Mouse (Mus musculus): Measurements from ENCODE around the gene Ocel1. TPM values are rescaled to one million over a fixed set of nuclear protein-coding genes. Genes with fewer than 3 reads are reported as not detected.

Gene Ocel1
- total RNA-seq, 1 experiment from 2014 or later, result 14.6 TPM

GRCm38 (mm10) chr8:71395071-71395470 lies 24.0 kb downstream of the Ocel1 start:
- no peak for ATAC-seq (replicated peaks in 1 of 2; ENCODE audit: insufficient read depth in 1 of 2, low FRiP score in 2 of 2, low TSS enrichment in 1 of 2, low read depth in 1 of 2, poor library complexity in 2 of 2, severe bottlenecking in 2 of 2)

GRCm38 (mm10) chr8:71395629-71396028 lies 24.5 kb downstream of the Ocel1 start, which contains the start of gene Ushbp1:
Gene Ushbp1, minus strand, starts transcription at chr8:71395802.
- no peak for ATAC-seq (replicated peaks in 1 of 2; ENCODE audit: insufficient read depth in 1 of 2, low FRiP score in 2 of 2, low TSS enrichment in 1 of 2, low read depth in 1 of 2, poor library complexity in 2 of 2, severe bottlenecking in 2 of 2)

- ATAC-seq (replicated peaks in 1 of 2; ENCODE audit: insufficient read depth in 1 of 2, low FRiP score in 2 of 2, low TSS enrichment in 1 of 2, low read depth in 1 of 2, poor library complexity in 2 of 2, severe bottlenecking in 2 of 2), result peak; percentile 98
Observed at GRCm38 (mm10) chr8:71396639-71397305, 25.7 kb downstream of the Ocel1 start, which contains the start of gene Babam1. Gene Babam1, plus strand, starts transcription at chr8:71396861.

DNA sequence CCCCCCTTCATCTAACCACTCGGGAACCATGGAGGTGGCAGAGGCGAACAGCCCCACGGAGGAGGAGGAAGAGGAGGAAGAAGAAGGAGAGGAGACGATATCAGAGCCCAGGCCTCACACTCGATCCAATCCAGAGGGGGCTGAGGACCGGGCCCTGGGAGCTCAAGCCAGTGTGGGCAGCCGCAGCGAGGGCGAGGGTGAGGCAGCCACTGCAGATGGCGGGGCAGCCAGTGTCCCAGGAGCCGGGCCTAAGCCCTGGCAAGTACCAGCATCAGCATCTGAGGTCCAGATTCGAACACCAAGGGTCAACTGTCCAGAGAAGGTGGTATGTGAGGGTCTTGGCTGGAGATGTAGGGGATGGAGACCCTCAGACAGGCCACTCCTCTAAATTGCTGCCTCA lies 26.6 kb downstream of the Ocel1 start:
- ATAC-seq (replicated peaks in 1 of 2; ENCODE audit: insufficient read depth in 1 of 2, low FRiP score in 2 of 2, low TSS enrichment in 1 of 2, low read depth in 1 of 2, poor library complexity in 2 of 2, severe bottlenecking in 2 of 2), result no peak

DNA sequence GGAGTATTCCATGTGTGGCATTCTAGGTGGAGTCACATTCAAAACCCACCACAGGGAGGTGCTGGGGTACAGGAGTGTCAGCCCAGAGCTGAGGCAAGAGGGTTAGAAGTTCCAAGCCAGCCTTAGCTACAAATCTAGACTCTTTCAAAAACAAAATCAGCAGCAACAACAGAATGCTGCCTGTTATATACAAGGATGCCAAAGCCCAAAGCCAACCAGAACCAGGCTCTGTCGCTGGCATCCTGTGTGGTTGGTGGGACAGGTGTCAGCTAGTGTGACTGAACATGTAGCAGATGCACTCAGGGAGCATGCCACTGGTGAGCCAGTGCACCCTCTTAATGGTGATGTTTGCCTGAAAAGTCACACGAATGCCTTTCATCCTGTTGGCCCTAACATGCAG lies 29.7 kb downstream of the Ocel1 start:
- no peak for ATAC-seq (replicated peaks in 1 of 2; ENCODE audit: insufficient read depth in 1 of 2, low FRiP score in 2 of 2, low TSS enrichment in 1 of 2, low read depth in 1 of 2, poor library complexity in 2 of 2, severe bottlenecking in 2 of 2)

- no peak for ATAC-seq (replicated peaks in 1 of 2; ENCODE audit: insufficient read depth in 1 of 2, low FRiP score in 2 of 2, low TSS enrichment in 1 of 2, low read depth in 1 of 2, poor library complexity in 2 of 2, severe bottlenecking in 2 of 2)
Observed at GRCm38 (mm10) chr8:71401454-71401853, 30.4 kb downstream of the Ocel1 start.

DNA sequence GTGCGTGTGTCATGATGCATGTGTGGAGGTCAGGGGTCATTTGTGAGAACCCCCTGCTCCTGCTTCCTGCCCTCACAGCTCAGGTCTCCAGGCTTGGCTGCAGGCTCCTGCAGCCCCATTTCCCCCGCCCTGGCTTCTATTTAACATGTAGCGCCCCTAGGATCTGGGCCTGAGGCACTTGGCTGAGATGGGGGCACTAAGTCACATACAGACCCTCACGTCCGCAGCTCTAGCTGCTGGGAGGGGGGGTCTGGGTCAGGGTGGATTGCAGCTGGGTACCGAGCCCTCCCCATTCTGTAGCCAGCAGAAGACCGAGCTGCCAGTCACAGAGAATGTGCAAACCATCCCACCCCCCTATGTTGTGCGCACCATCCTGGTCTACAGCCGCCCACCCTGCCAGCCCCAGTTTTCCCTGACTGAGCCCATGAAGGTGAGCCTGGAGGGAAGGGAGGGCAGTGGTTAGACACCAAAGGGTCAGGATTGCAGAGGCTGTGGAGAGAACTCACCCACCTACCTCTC lies 31.4 kb downstream of the Ocel1 start:
- ATAC-seq (replicated peaks in 1 of 2; ENCODE audit: insufficient read depth in 1 of 2, low FRiP score in 2 of 2, low TSS enrichment in 1 of 2, low read depth in 1 of 2, poor library complexity in 2 of 2, severe bottlenecking in 2 of 2), result no peak

GRCm38 (mm10) chr8:71403107-71403885 lies 32.2 kb downstream of the Ocel1 start:
- ATAC-seq (replicated peaks in 1 of 2; ENCODE audit: insufficient read depth in 1 of 2, low FRiP score in 2 of 2, low TSS enrichment in 1 of 2, low read depth in 1 of 2, poor library complexity in 2 of 2, severe bottlenecking in 2 of 2), result no peak

DNA sequence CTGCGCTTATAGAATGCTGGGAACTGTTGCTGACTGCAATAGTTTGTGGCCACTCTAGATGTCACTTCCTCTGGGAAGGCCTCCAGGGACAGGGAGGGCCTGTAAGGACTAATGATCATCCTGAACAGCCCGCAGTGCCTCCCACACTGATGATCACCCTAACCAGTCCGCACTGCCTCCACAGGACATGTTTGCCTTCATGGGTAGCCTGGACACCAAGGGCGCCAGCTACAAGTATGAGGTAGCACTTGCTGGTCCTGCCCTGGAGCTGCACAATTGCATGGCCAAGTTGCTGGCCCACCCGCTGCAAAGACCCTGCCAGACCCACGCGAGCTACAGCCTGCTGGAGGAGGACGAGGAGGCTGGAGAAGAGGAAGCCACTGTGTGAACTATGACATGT lies 32.9 kb downstream of the Ocel1 start:
- no peak for ATAC-seq (replicated peaks in 1 of 2; ENCODE audit: insufficient read depth in 1 of 2, low FRiP score in 2 of 2, low TSS enrichment in 1 of 2, low read depth in 1 of 2, poor library complexity in 2 of 2, severe bottlenecking in 2 of 2)

DNA sequence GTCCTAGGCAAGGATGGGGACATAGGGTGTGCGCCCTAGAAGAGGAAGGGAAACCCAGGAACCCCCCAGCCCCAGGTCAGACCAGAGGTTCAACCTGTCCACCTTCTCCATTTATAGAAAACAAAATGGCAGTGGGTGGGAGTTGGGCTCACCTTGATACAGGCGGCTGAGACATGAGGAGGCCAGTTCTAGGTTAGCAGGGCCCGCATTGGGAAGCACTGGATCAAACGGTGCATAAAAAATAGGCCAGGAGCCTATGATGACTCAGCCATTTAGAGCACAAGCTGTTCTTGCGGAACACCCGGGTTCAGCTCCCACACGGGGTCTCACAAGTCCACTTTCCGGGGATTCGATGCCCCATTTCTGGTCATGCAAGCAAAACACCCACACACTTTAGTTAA lies 33.9 kb downstream of the Ocel1 start:
- ATAC-seq (replicated peaks in 1 of 2; ENCODE audit: insufficient read depth in 1 of 2, low FRiP score in 2 of 2, low TSS enrichment in 1 of 2, low read depth in 1 of 2, poor library complexity in 2 of 2, severe bottlenecking in 2 of 2), result no peak

DNA sequence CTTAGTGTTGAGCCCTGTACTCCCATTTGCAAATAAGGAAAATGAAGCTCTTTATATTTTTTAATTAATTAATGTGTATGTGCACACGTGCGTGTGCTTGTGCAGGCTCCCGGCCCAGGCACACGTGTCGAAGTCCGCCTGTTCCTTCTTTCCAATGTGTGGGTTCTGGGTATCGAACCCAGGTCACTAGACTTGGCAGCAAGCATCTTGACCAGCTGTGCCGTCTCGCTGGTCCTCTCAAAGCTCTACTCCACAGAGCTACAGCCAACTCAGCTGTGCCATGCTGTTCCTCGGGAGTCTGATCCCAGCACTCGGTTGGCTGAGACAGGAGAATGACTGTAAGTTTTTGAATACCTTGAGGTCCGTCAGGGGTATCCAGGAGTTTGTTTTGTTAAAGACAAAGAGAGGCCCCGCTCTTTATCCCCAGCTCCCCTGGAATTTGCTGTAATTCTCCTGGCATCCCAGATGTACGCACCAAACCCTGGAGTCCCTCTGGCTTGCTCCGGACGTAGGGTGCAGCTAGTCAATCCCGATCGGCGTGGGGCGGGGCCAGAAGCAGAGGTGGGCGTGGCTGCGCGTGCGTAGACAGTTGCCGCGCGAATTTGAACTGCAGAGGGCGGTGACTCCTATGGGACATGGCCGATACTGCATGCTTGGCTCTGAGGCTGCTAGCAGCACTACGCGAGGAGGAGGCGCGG lies 34.5 kb downstream of the Ocel1 start, which contains the start of gene Ankle1:
TSS of gene Ankle1 (plus strand) at position 610 of the 698 bp plus-strand sequence.
- ATAC-seq (replicated peaks in 1 of 2; ENCODE audit: insufficient read depth in 1 of 2, low FRiP score in 2 of 2, low TSS enrichment in 1 of 2, low read depth in 1 of 2, poor library complexity in 2 of 2, severe bottlenecking in 2 of 2), result peak; percentile 88 to 90

GRCm38 (mm10) chr8:71406099-71407015 lies 35.3 kb downstream of the Ocel1 start:
- peak; percentile 47 to 62 for ATAC-seq (replicated peaks in 1 of 2; ENCODE audit: insufficient read depth in 1 of 2, low FRiP score in 2 of 2, low TSS enrichment in 1 of 2, low read depth in 1 of 2, poor library complexity in 2 of 2, severe bottlenecking in 2 of 2)

- no peak for ATAC-seq (replicated peaks in 1 of 2; ENCODE audit: insufficient read depth in 1 of 2, low FRiP score in 2 of 2, low TSS enrichment in 1 of 2, low read depth in 1 of 2, poor library complexity in 2 of 2, severe bottlenecking in 2 of 2)
Observed at GRCm38 (mm10) chr8:71407441-71407840, 36.3 kb downstream of the Ocel1 start.

GRCm38 (mm10) chr8:71408231-71408630 lies 37.1 kb downstream of the Ocel1 start:
- no peak for ATAC-seq (replicated peaks in 1 of 2; ENCODE audit: insufficient read depth in 1 of 2, low FRiP score in 2 of 2, low TSS enrichment in 1 of 2, low read depth in 1 of 2, poor library complexity in 2 of 2, severe bottlenecking in 2 of 2)

- no peak for ATAC-seq (replicated peaks in 1 of 2; ENCODE audit: insufficient read depth in 1 of 2, low FRiP score in 2 of 2, low TSS enrichment in 1 of 2, low read depth in 1 of 2, poor library complexity in 2 of 2, severe bottlenecking in 2 of 2)
Observed at GRCm38 (mm10) chr8:71411535-71412273, 40.6 kb downstream of the Ocel1 start.

GRCm38 (mm10) chr8:71422121-71422520 lies 51.0 kb downstream of the Ocel1 start:
- no peak for ATAC-seq (replicated peaks in 1 of 2; ENCODE audit: insufficient read depth in 1 of 2, low FRiP score in 2 of 2, low TSS enrichment in 1 of 2, low read depth in 1 of 2, poor library complexity in 2 of 2, severe bottlenecking in 2 of 2)
